Mouse (Mus musculus) testis, adult 2 months (tissue): Measurements from ENCODE around the gene Slc35b3.

ENCODE experiments used
- CTCF ChIP-seq: fragments of 200-500 bp; IDR thresholded peaks from 2 replicates; pipeline ENCODE4 v1.5.1; 2012; ENCODE audit warnings: low read depth, mild to moderate bottlenecking, inconsistent platforms, low read length, moderate library complexity; ENCODE audit not compliant: control insufficient read depth, insufficient read depth, insufficient replicate concordance
- POLR2A ChIP-seq: fragments of 200-500 bp; IDR thresholded peaks from 2 replicates; pipeline ENCODE4 v1.6.1; 2012; ENCODE audit warnings: low read depth, mild to moderate bottlenecking, inconsistent platforms, low read length, moderate library complexity; ENCODE audit not compliant: control insufficient read depth

DNA sequence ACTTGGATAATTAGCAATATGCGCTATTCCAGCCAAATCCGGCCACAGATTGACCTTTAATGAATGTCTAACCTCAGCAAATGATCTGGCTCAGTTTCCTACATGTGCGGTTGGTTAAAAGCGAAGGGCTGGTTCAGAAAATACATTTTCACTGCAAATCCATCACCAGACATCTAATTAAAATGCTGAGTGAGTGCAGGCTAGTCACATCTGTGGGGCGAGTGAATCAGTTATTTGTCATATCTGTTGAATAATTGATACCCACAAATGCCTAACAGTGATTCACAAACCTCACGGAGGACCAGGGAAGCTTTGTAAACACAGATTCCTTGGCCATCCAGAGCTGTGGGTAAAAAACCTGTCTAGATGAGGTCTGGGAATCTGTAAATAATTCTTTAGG lies 45.9 kb downstream of the Slc35b3 start:
- TF ChIP-seq CTCF: no peak
- no peak for TF ChIP-seq POLR2A
